Mouse (Mus musculus) limb, embryonic 13.5 days (tissue): Measurements from ENCODE around the gene Tgfb3. TPM values are rescaled to one million over a fixed set of nuclear protein-coding genes. Genes with fewer than 3 reads are reported as not detected.

Experiments used
- ATAC-seq: fragments of 200-750 bp; cut with Nextera tagmentation; 2 replicates; pipeline ENCODE4 v1.8.0; 2017; ENCODE audit warnings: low read depth, moderate number of reproducible peaks, moderate TSS enrichment; ENCODE audit not compliant: low FRiP score
- H3K27ac ChIP-seq: fragments of 300-500 bp; sonication (generic); 2 replicates; pipeline ENCODE4 v1.5.1; 2015; ENCODE audit warnings: inconsistent platforms, mild to moderate bottlenecking, moderate library complexity
- H3K27me3 ChIP-seq: fragments of 300-500 bp; sonication (generic); 2 replicates; pipeline ENCODE4 v1.6.1; 2015; ENCODE audit warnings: mild to moderate bottlenecking, inconsistent platforms
- H3K36me3 ChIP-seq: fragments of 300-500 bp; sonication (generic); 2 replicates; pipeline ENCODE4 v1.6.1; 2015; ENCODE audit warnings: inconsistent platforms, mild to moderate bottlenecking, moderate library complexity
- H3K4me1 ChIP-seq: fragments of 300-500 bp; sonication (generic); 2 replicates; pipeline ENCODE4 v1.6.1; 2015; ENCODE audit warnings: inconsistent platforms
- H3K4me2 ChIP-seq: fragments of 300-500 bp; sonication (generic); replicated peaks from 2 replicates; pipeline ENCODE4 v1.6.1; 2015; ENCODE audit warnings: inconsistent platforms, mild to moderate bottlenecking, moderate library complexity
- H3K4me3 ChIP-seq: fragments of 300-500 bp; sonication (generic); 2 replicates; pipeline ENCODE4 v1.5.1; 2015; ENCODE audit warnings: moderate library complexity, mild to moderate bottlenecking, inconsistent platforms
- H3K9ac ChIP-seq: fragments of 300-500 bp; sonication (generic); 2 replicates; pipeline ENCODE4 v1.6.1; 2015; ENCODE audit warnings: mild to moderate bottlenecking, inconsistent platforms
- H3K9me3 ChIP-seq: fragments of 300-500 bp; sonication (generic); 2 replicates; pipeline ENCODE4 v1.6.1; 2016; ENCODE audit warnings: inconsistent platforms
- WGBS: fragments of 180-500 bp; shearing (Covaris S2); methylation state at CpG from one replicate; pipeline ENCODE4 v1.1.7; 2015; 5-methylcytosine and 5-hydroxymethylcytosine counted together
- polyA plus RNA-seq: library from polyadenylated mRNA; unstranded; fragments of >200 nt; fragmentation: Nextera tagmentation; extraction: Ambion mirVana; gene quantifications from 2 replicates; pipeline ENCODE4 v1.2.1, GENCODE M21; 2015

The Tgfb3 gene
- polyA plus RNA-seq, 1 experiment from 2014 or later = 73.3 TPM

GRCm38 (mm10) chr12:86049813-86050212 is 29.0 kb downstream of the Tgfb3 start:
- H3K36me3 ChIP-seq = no peaks in the 10 kb centered on the region
- H3K27me3 ChIP-seq = no peaks in the 10 kb centered on the region
- no peaks in the 10 kb centered on the region for H3K9me3 ChIP-seq
- H3K27ac ChIP-seq = no peak overlapping the region
- ATAC-seq = no peak
- no peak overlapping the region for H3K4me3 ChIP-seq
- whole genome bisulfite sequencing = 45% methylated on average over 6 of the region's 6 CpGs
- no peak overlapping the region for H3K9ac ChIP-seq
- H3K4me1 ChIP-seq = peaks cover 15% of the 10 kb centered on the region; the same call in 1 of the 2 replicates
- H3K4me2 ChIP-seq = no peak overlapping the region

- Histone ChIP-seq H3K36me3 (peaks cover 11% of the 10 kb centered on the region), H3K9ac (no peak overlapping the region), H3K27ac (no peak overlapping the region), H3K4me2 (no peak overlapping the region), H3K27me3 (no peaks in the 10 kb centered on the region), H3K4me3 (no peak overlapping the region), H3K9me3 (no peaks in the 10 kb centered on the region; the same call in 1 of the 2 replicates), H3K4me1 (peaks cover 15% of the 10 kb centered on the region; the same call in 1 of the 2 replicates)
- 82% methylated on average over 8 of the region's 8 CpGs for WGBS
- no peak for ATAC-seq
Observed at GRCm38 (mm10) chr12:86047376-86047775, 31.5 kb downstream of the Tgfb3 start.

GRCm38 (mm10) chr12:86046776-86047175 is 32.1 kb downstream of the Tgfb3 start:
- Histone ChIP-seq H3K27me3 (no peaks in the 10 kb centered on the region), H3K4me1 (peaks cover 15% of the 10 kb centered on the region; the same call in 1 of the 2 replicates), H3K4me3 (no peak overlapping the region), H3K36me3 (peaks cover 12% of the 10 kb centered on the region), H3K9me3 (no peaks in the 10 kb centered on the region; the same call in 1 of the 2 replicates), H3K27ac (no peak overlapping the region), H3K4me2 (no peak overlapping the region), H3K9ac (no peak overlapping the region)
- WGBS = 99% methylated on average over 2 of the region's 2 CpGs
- no peak for ATAC-seq

- H3K9me3 ChIP-seq = no peaks in the 10 kb centered on the region; the same call in 1 of the 2 replicates
- ATAC-seq = no peak
- H3K4me2 ChIP-seq = no peak overlapping the region
- H3K27ac ChIP-seq = no peak overlapping the region
- WGBS = 76% methylated on average over 5 of the region's 5 CpGs
- H3K9ac ChIP-seq = no peak overlapping the region
- peaks cover 12% of the 10 kb centered on the region for H3K36me3 ChIP-seq
- no peaks in the 10 kb centered on the region for H3K27me3 ChIP-seq
- H3K4me1 ChIP-seq = peaks cover 14% of the 10 kb centered on the region; the same call in 1 of the 2 replicates
- no peak overlapping the region for H3K4me3 ChIP-seq
Observed at GRCm38 (mm10) chr12:86046141-86046540, 32.7 kb downstream of the Tgfb3 start.

- no peak overlapping the region for H3K9ac ChIP-seq
- no peaks in the 10 kb centered on the region for H3K27me3 ChIP-seq
- H3K4me1 ChIP-seq = peaks cover 37% of the 10 kb centered on the region
- H3K4me3 ChIP-seq = no peak overlapping the region
- ATAC-seq = no peak
- H3K36me3 ChIP-seq = peaks cover 12% of the 10 kb centered on the region
- H3K4me2 ChIP-seq = no peak overlapping the region
- H3K9me3 ChIP-seq = no peaks in the 10 kb centered on the region; the same call in 1 of the 2 replicates
- WGBS = 76% methylated on average over 6 of the region's 6 CpGs
- H3K27ac ChIP-seq = no peak overlapping the region
Observed at GRCm38 (mm10) chr12:86039751-86040150, 39.1 kb downstream of the Tgfb3 start.

GRCm38 (mm10) chr12:86039078-86039477 is 39.8 kb downstream of the Tgfb3 start:
- H3K4me1 ChIP-seq = peaks cover 40% of the 10 kb centered on the region

GRCm38 (mm10) chr12:86037235-86037921 is 41.5 kb downstream of the Tgfb3 start:
- Histone ChIP-seq H3K9me3 (no peaks in the 10 kb centered on the region), H3K4me1 (peaks cover 48% of the 10 kb centered on the region), H3K4me3 (no peak overlapping the region), H3K36me3 (peaks cover under 1% of the 10 kb centered on the region; the same call in 1 of the 2 replicates), H3K27ac (peak overlapping the region; percentile 79), H3K27me3 (no peaks in the 10 kb centered on the region), H3K4me2 (peak overlapping the region; percentile 41), H3K9ac (no peak overlapping the region)
- WGBS = 7% methylated on average over 12 of the region's 12 CpGs
- ATAC-seq = peak; percentile 81

More at GRCm38 (mm10) chr12:86039078-86039477, 39.8 kb downstream of the Tgfb3 start:
- no peak overlapping the region for H3K27ac ChIP-seq
- H3K27me3 ChIP-seq = no peaks in the 10 kb centered on the region
- H3K9me3 ChIP-seq = no peaks in the 10 kb centered on the region; the same call in 1 of the 2 replicates
- no peak overlapping the region for H3K4me3 ChIP-seq
- no peak overlapping the region for H3K9ac ChIP-seq
- no peak for ATAC-seq
- WGBS = 69% methylated on average over 5 of the region's 5 CpGs
- H3K36me3 ChIP-seq = peaks cover 12% of the 10 kb centered on the region
- H3K4me2 ChIP-seq = no peak overlapping the region

- peak; percentile 42; the same call in 1 of the 2 replicates for ATAC-seq
- peaks cover 50% of the 10 kb centered on the region for H3K4me1 ChIP-seq
Observed at GRCm38 (mm10) chr12:86036368-86037166, 42.3 kb downstream of the Tgfb3 start.

GRCm38 (mm10) chr12:86035586-86035985 is 43.3 kb downstream of the Tgfb3 start:
- no peak overlapping the region for H3K4me2 ChIP-seq
- no peak for ATAC-seq

More at GRCm38 (mm10) chr12:86036368-86037166, 42.3 kb downstream of the Tgfb3 start:
- Histone ChIP-seq H3K36me3 (no peaks in the 10 kb centered on the region), H3K9me3 (no peaks in the 10 kb centered on the region), H3K4me2 (peak overlapping the region; percentile 41), H3K27ac (peak overlapping the region; percentile 79), H3K9ac (no peak overlapping the region), H3K27me3 (no peaks in the 10 kb centered on the region), H3K4me3 (no peak overlapping the region)
- WGBS = 20% methylated on average over 9 of the region's 9 CpGs

GRCm38 (mm10) chr12:86030932-86031331 is 47.9 kb downstream of the Tgfb3 start:
- Histone ChIP-seq H3K4me3 (no peak overlapping the region), H3K9me3 (no peaks in the 10 kb centered on the region), H3K9ac (no peak overlapping the region), H3K27ac (no peak overlapping the region), H3K36me3 (no peaks in the 10 kb centered on the region), H3K4me1 (peaks cover 34% of the 10 kb centered on the region), H3K27me3 (no peaks in the 10 kb centered on the region), H3K4me2 (no peak overlapping the region)
- WGBS = 80% methylated on average over 5 of the region's 5 CpGs
- ATAC-seq = no peak

More at GRCm38 (mm10) chr12:86035586-86035985, 43.3 kb downstream of the Tgfb3 start:
- no peaks in the 10 kb centered on the region for H3K27me3 ChIP-seq
- no peaks in the 10 kb centered on the region for H3K9me3 ChIP-seq
- H3K4me3 ChIP-seq = no peak overlapping the region
- peaks cover 50% of the 10 kb centered on the region for H3K4me1 ChIP-seq
- H3K27ac ChIP-seq = no peak overlapping the region
- no peak overlapping the region for H3K9ac ChIP-seq
- H3K36me3 ChIP-seq = no peaks in the 10 kb centered on the region

GRCm38 (mm10) chr12:86027747-86028146 is 51.1 kb downstream of the Tgfb3 start:
- no peak overlapping the region for H3K27ac ChIP-seq
- H3K4me3 ChIP-seq = no peak overlapping the region
- no peaks in the 10 kb centered on the region for H3K27me3 ChIP-seq
- no peak for ATAC-seq
- no peaks in the 10 kb centered on the region for H3K36me3 ChIP-seq
- no peaks in the 10 kb centered on the region for H3K9me3 ChIP-seq
- H3K9ac ChIP-seq = no peak overlapping the region
- no peak overlapping the region for H3K4me2 ChIP-seq
- 69% methylated on average over 1 of the region's 1 CpGs for WGBS
- H3K4me1 ChIP-seq = peaks cover 47% of the 10 kb centered on the region

- H3K27ac ChIP-seq = no peak overlapping the region
- no peak overlapping the region for H3K4me2 ChIP-seq
- no peak overlapping the region for H3K4me3 ChIP-seq
- H3K36me3 ChIP-seq = no peaks in the 10 kb centered on the region
- no peaks in the 10 kb centered on the region for H3K9me3 ChIP-seq
- no peaks in the 10 kb centered on the region for H3K27me3 ChIP-seq
- peak; percentile 35; the same call in 1 of the 2 replicates for ATAC-seq
- WGBS = 57% methylated on average over 5 of the region's 5 CpGs
- H3K9ac ChIP-seq = no peak overlapping the region
- H3K4me1 ChIP-seq = peaks cover 49% of the 10 kb centered on the region
Observed at GRCm38 (mm10) chr12:86027000-86027399, 51.8 kb downstream of the Tgfb3 start.
